Mouse (Mus musculus): ENCODE measurements at regions not wholly inside any gene's neighbourhood (a gene's known extent, or its start where the extent isn't known, plus 50 kb on each side); places are given as distances from the start of the nearest gene placed in this dataset.

DNA sequence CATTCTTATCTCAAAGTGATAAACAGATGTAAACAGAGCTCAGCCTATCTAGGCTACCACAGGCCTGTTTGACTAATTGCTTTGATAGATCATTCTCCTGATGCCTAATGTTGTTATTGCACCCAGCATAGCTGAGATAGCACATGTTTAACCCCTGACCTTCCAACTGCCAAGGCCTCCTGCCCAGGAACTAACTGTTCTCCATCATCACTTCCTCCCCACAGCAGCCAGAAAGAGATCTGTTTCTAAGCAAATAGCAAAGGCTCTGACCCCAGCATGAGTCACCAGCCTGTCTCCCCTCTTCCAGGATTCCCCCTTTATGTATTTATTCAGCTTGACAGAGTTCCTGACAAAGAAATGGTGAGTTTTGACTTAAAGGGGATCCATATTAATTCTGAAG, 50.4 kb upstream of the Flrt2 start:
- no peak for DNase-seq (ENCODE audit: low read depth in 3 of 3, low spot score in 3 of 3)
- Histone ChIP-seq H3K9ac (replicated peaks) (no peak overlapping the region), H3K36me3 (replicated peaks; ENCODE audit: control insufficient read depth, insufficient read depth, low read depth) (no peaks in the 10 kb centered on the region), H3K4me2 (ENCODE audit: low read depth) (no peak overlapping the region), H3K4me3 (ENCODE audit: insufficient read depth in 1 of 2, low read depth in 2 of 2, low read length in 2 of 2) (no peak overlapping the region), H3K27ac (no peak overlapping the region), H3K9me3 (ENCODE audit: control insufficient read depth, low read length) (no peaks in the 10 kb centered on the region), H3K4me1 (replicated peaks; ENCODE audit: control insufficient read depth in 2 of 2, insufficient read depth in 2 of 2, low read length in 1 of 2) (no peaks in the 10 kb centered on the region), H3K27me3 (ENCODE audit: control insufficient read depth, insufficient read depth, low read length) (no peaks in the 10 kb centered on the region)
- ATAC-seq (ENCODE audit: insufficient read depth): no peak
- no peak for TF ChIP-seq EP300 (IDR thresholded peaks at IDR 0.05; ENCODE audit: low read depth)
- TF ChIP-seq CTCF (IDR thresholded peaks at IDR 0.05; ENCODE audit: low read depth): no peak

All from liver, embryonic 14.5 days (tissue).